Mouse (Mus musculus) midbrain, embryonic 14.5 days (tissue): ENCODE results near the gene Ptpn14. TPM values are rescaled to one million over a fixed set of nuclear protein-coding genes. Genes with fewer than 3 reads are reported as not detected.

Experiments
- ATAC-seq: fragments of 200-750 bp; cut with Nextera tagmentation; 2 replicates; pipeline ENCODE4 v1.8.0; 2017; ENCODE audit warnings: moderate number of reproducible peaks, moderate library complexity; ENCODE audit not compliant: low FRiP score, low TSS enrichment
- DNase-seq: peaks from one replicate; pipeline ENCODE4 v3.0.0-alpha.2; 2015
- H3K27ac ChIP-seq: fragments of 300-500 bp; sonication (generic); replicated peaks from 2 replicates; pipeline ENCODE4 v1.5.1; 2014; ENCODE audit warnings: mild to moderate bottlenecking, low read depth, low read length, moderate library complexity
- H3K27me3 ChIP-seq: fragments of 300-500 bp; sonication (generic); 2 replicates; pipeline ENCODE4 v1.6.1; 2014; ENCODE audit warnings: low read length, control low read depth, mixed read lengths; ENCODE audit not compliant: control insufficient read depth, insufficient read depth
- H3K36me3 ChIP-seq: fragments of 300-500 bp; sonication (generic); 2 replicates; pipeline ENCODE4 v1.6.1; 2014; ENCODE audit warnings: low read length, control low read depth; ENCODE audit not compliant: control insufficient read depth, insufficient read depth
- H3K4me1 ChIP-seq: fragments of 300-500 bp; sonication (generic); 2 replicates; pipeline ENCODE4 v1.6.1; 2014; ENCODE audit warnings: mild to moderate bottlenecking, antibody characterized with exemption, low read length, control low read depth; ENCODE audit not compliant: control insufficient read depth, insufficient read depth
- H3K4me2 ChIP-seq: fragments of 300-500 bp; sonication (generic); 2 replicates; pipeline ENCODE4 v1.6.1; 2014; ENCODE audit warnings: mild to moderate bottlenecking, low read length, moderate library complexity
- H3K4me3 ChIP-seq: fragments of 300-500 bp; sonication (generic); replicated peaks from 2 replicates; pipeline ENCODE4 v1.5.1; 2014; ENCODE audit warnings: low read depth, low read length
- H3K9ac ChIP-seq: fragments of 300-500 bp; sonication (generic); replicated peaks from 2 replicates; pipeline ENCODE4 v1.6.1; 2014; ENCODE audit warnings: mild to moderate bottlenecking, low read length, moderate library complexity
- H3K9me3 ChIP-seq: fragments of 300-500 bp; sonication (generic); 2 replicates; pipeline ENCODE4 v1.6.1; 2016; ENCODE audit warnings: low read length, control low read depth, mixed read lengths; ENCODE audit not compliant: control insufficient read depth
- WGBS: fragments of 180-500 bp; shearing (Covaris S2); extraction: QIAGEN DNeasy Blood & Tissue Kit; methylation state at CpG from one replicate; pipeline ENCODE4 v1.1.7; 2014; 5-methylcytosine and 5-hydroxymethylcytosine counted together
- polyA plus RNA-seq: library from polyadenylated mRNA; unstranded; fragments of >200 nt; fragmentation: Nextera tagmentation; extraction: Ambion mirVana; gene quantifications from 2 replicates; pipeline ENCODE4 v1.2.1, GENCODE M21; 2014

Ptpn14 gene
- polyA plus RNA-seq, 1 experiment from 2014 or later = 1.7 TPM

- no peak for ATAC-seq
- 20% methylated on average over 5 of the region's 5 CpGs for WGBS
- no peak for DNase-seq
Observed at GRCm38 (mm10) chr1:189707419-189707818, 20.6 kb upstream of the Ptpn14 start.

GRCm38 (mm10) chr1:189709001-189709400, 19.1 kb upstream of the Ptpn14 start:
- DNase-seq (no peak), ATAC-seq (no peak)
- Histone ChIP-seq H3K27me3 (no peaks in the 10 kb centered on the region), H3K9me3 (no peaks in the 10 kb centered on the region), H3K27ac (no peak overlapping the region), H3K4me3 (no peak overlapping the region), H3K9ac (no peak overlapping the region), H3K4me1 (no peaks in the 10 kb centered on the region), H3K4me2 (no peak overlapping the region), H3K36me3 (no peaks in the 10 kb centered on the region)
- 84% methylated on average over 8 of the region's 8 CpGs for WGBS

More at GRCm38 (mm10) chr1:189707419-189707818, 20.6 kb upstream of the Ptpn14 start:
- no peak overlapping the region for H3K4me2 ChIP-seq
- no peak overlapping the region for H3K27ac ChIP-seq
- H3K36me3 ChIP-seq = no peaks in the 10 kb centered on the region
- H3K27me3 ChIP-seq = no peaks in the 10 kb centered on the region
- H3K4me3 ChIP-seq = no peak overlapping the region
- no peak overlapping the region for H3K9ac ChIP-seq
- H3K4me1 ChIP-seq = no peaks in the 10 kb centered on the region
- H3K9me3 ChIP-seq = no peaks in the 10 kb centered on the region

- ATAC-seq (no peak), DNase-seq (no peak)
- H3K4me1 ChIP-seq = no peaks in the 10 kb centered on the region
- no peak overlapping the region for H3K4me3 ChIP-seq
- H3K27ac ChIP-seq = no peak overlapping the region
- H3K9me3 ChIP-seq = no peaks in the 10 kb centered on the region
- H3K27me3 ChIP-seq = no peaks in the 10 kb centered on the region
- no peaks in the 10 kb centered on the region for H3K36me3 ChIP-seq
- WGBS = 70% methylated on average over 19 of the region's 19 CpGs
- no peak overlapping the region for H3K4me2 ChIP-seq
- no peak overlapping the region for H3K9ac ChIP-seq
Observed at GRCm38 (mm10) chr1:189715915-189716797, 11.9 kb upstream of the Ptpn14 start.

GRCm38 (mm10) chr1:189717546-189717945, 10.5 kb upstream of the Ptpn14 start:
- no peaks in the 10 kb centered on the region for H3K36me3 ChIP-seq
- H3K27ac ChIP-seq = no peak overlapping the region
- no peaks in the 10 kb centered on the region for H3K9me3 ChIP-seq
- no peak overlapping the region for H3K4me3 ChIP-seq
- WGBS = 89% methylated on average over 11 of the region's 11 CpGs
- H3K4me1 ChIP-seq = no peaks in the 10 kb centered on the region
- DNase-seq = no peak
- no peak overlapping the region for H3K9ac ChIP-seq
- no peak overlapping the region for H3K4me2 ChIP-seq
- no peak for ATAC-seq
- no peaks in the 10 kb centered on the region for H3K27me3 ChIP-seq

GRCm38 (mm10) chr1:189718600-189718999, 9.5 kb upstream of the Ptpn14 start:
- no peak overlapping the region for H3K9ac ChIP-seq
- H3K4me3 ChIP-seq = no peak overlapping the region
- H3K27ac ChIP-seq = no peak overlapping the region
- 84% methylated on average over 5 of the region's 5 CpGs for WGBS
- DNase-seq = no peak
- no peak overlapping the region for H3K4me2 ChIP-seq
- H3K9me3 ChIP-seq = no peaks in the 10 kb centered on the region
- H3K36me3 ChIP-seq = no peaks in the 10 kb centered on the region
- H3K4me1 ChIP-seq = no peaks in the 10 kb centered on the region
- ATAC-seq = no peak
- H3K27me3 ChIP-seq = no peaks in the 10 kb centered on the region

- no peaks in the 10 kb centered on the region for H3K36me3 ChIP-seq
- no peak overlapping the region for H3K4me3 ChIP-seq
- 57% methylated on average over 4 of the region's 4 CpGs for WGBS
- no peak overlapping the region for H3K9ac ChIP-seq
- no peak overlapping the region for H3K4me2 ChIP-seq
- no peak overlapping the region for H3K27ac ChIP-seq
- no peaks in the 10 kb centered on the region for H3K9me3 ChIP-seq
- ATAC-seq (no peak), DNase-seq (no peak)
- H3K27me3 ChIP-seq = peaks cover 25% of the 10 kb centered on the region
- peaks cover 13% of the 10 kb centered on the region for H3K4me1 ChIP-seq
Observed at GRCm38 (mm10) chr1:189726121-189726520, 1.9 kb upstream of the Ptpn14 start.

- WGBS = 1% methylated on average over 22 of the region's 22 CpGs
- DNase-seq (peak; percentile 50), ATAC-seq (peak; percentile 4; the same call in 1 of the 2 replicates)
- Histone ChIP-seq H3K9me3 (no peaks in the 10 kb centered on the region), H3K4me1 (peaks cover 13% of the 10 kb centered on the region), H3K36me3 (no peaks in the 10 kb centered on the region), H3K4me3 (peak overlapping the region; percentile 51), H3K27me3 (peaks cover 25% of the 10 kb centered on the region), H3K27ac (0 out of 2 replicates have a peak overlapping the region, but pooled peaks have one; percentile 2), H3K4me2 (peak overlapping the region; percentile 98), H3K9ac (peak overlapping the region; percentile 42; the same call in 1 of the 2 replicates)
Observed at GRCm38 (mm10) chr1:189727346-189727883, 653 bp upstream of the Ptpn14 start.

- H3K9me3 ChIP-seq = no peaks in the 10 kb centered on the region
- no peaks in the 10 kb centered on the region for H3K36me3 ChIP-seq
- peak overlapping the region; percentile 98 for H3K4me2 ChIP-seq
- DNase-seq = no peak
- peak overlapping the region; percentile 36 for H3K9ac ChIP-seq
- H3K27me3 ChIP-seq = peaks cover 25% of the 10 kb centered on the region
- H3K4me3 ChIP-seq = peak overlapping the region; percentile 51
- ATAC-seq = 0 out of 2 replicates have a peak, but pooled peaks have one; percentile 4
- no peak overlapping the region for H3K27ac ChIP-seq
- peaks cover 13% of the 10 kb centered on the region for H3K4me1 ChIP-seq
- WGBS = 2% methylated on average over 15 of the region's 15 CpGs
Observed at GRCm38 (mm10) chr1:189728784-189729115, 682 bp downstream of the Ptpn14 start.
